Mouse (Mus musculus) hindbrain, embryonic 14.5 days (tissue): Measurements from ENCODE around the gene Olfr314. TPM values are rescaled to one million over a fixed set of nuclear protein-coding genes. Genes with fewer than 3 reads are reported as not detected.
"Not testable (repeated sequence)": the region's sequence is repeated elsewhere in the genome, so short reads cannot be mapped to it uniquely, and the experiment has no call there.

Source experiments
- ATAC-seq: fragments of 200-750 bp; cut with Nextera tagmentation; 2 replicates; pipeline ENCODE4 v1.8.0; 2017; ENCODE audit warnings: moderate number of reproducible peaks, mild to moderate bottlenecking, moderate TSS enrichment, moderate library complexity; ENCODE audit not compliant: low FRiP score
- DNase-seq: peaks from one replicate; pipeline ENCODE4 v3.0.0-alpha.2; 2015; ENCODE audit warnings: low spot score
- H3K27ac ChIP-seq: fragments of 300-500 bp; sonication (generic); 2 replicates; pipeline ENCODE4 v1.5.1; 2014; ENCODE audit warnings: mild to moderate bottlenecking, moderate library complexity
- H3K27me3 ChIP-seq: fragments of 300-500 bp; sonication (generic); 2 replicates; pipeline ENCODE4 v1.6.1; 2014; ENCODE audit warnings: mild to moderate bottlenecking, low read length, mixed read lengths; ENCODE audit not compliant: control insufficient read depth, insufficient read depth
- H3K36me3 ChIP-seq: fragments of 300-500 bp; sonication (generic); replicated peaks from 2 replicates; pipeline ENCODE4 v1.6.1; 2014; ENCODE audit not compliant: control insufficient read depth, insufficient read depth
- H3K4me1 ChIP-seq: fragments of 300-500 bp; sonication (generic); replicated peaks from 2 replicates; pipeline ENCODE4 v1.6.1; 2014; ENCODE audit warnings: antibody characterized with exemption, low read length, mixed read lengths; ENCODE audit not compliant: control insufficient read depth, insufficient read depth
- H3K4me2 ChIP-seq: fragments of 300-500 bp; sonication (generic); replicated peaks from 2 replicates; pipeline ENCODE4 v1.6.1; 2014; ENCODE audit warnings: mild to moderate bottlenecking, moderate library complexity
- H3K4me3 ChIP-seq: fragments of 300-500 bp; sonication (generic); replicated peaks from 2 replicates; pipeline ENCODE4 v1.5.1; 2014; ENCODE audit warnings: mild to moderate bottlenecking, low read length
- H3K9ac ChIP-seq: fragments of 300-500 bp; sonication (generic); 2 replicates; pipeline ENCODE4 v1.6.1; 2014
- H3K9me3 ChIP-seq: fragments of 300-500 bp; sonication (generic); 2 replicates; pipeline ENCODE4 v1.6.1; 2016; ENCODE audit warnings: low read length; ENCODE audit not compliant: control insufficient read depth
- WGBS: fragments of 180-500 bp; shearing (Covaris S2); extraction: QIAGEN DNeasy Blood & Tissue Kit; methylation state at CpG from one replicate; pipeline ENCODE4 v1.1.7; 2014; 5-methylcytosine and 5-hydroxymethylcytosine counted together
- polyA plus RNA-seq: library from polyadenylated mRNA; unstranded; fragments of >200 nt; fragmentation: Nextera tagmentation; extraction: Ambion mirVana; gene quantifications from 2 replicates; pipeline ENCODE4 v1.2.1, GENCODE M21; 2014

Olfr314 gene
- polyA plus RNA-seq, 1 experiment from 2014 or later, result not detected

- H3K27me3 ChIP-seq, H3K9ac ChIP-seq, H3K9me3 ChIP-seq, H3K27ac ChIP-seq, DNase-seq, ATAC-seq, H3K4me1 ChIP-seq, H3K4me2 ChIP-seq, H3K36me3 ChIP-seq, H3K4me3 ChIP-seq: not testable (repeated sequence)
- 54% methylated on average over 1 of the region's 1 CpGs for WGBS
Observed at GRCm38 (mm10) chr11:58814700-58815099, 31.9 kb downstream of the Olfr314 start, which contains the start of gene Olfr313. TSS of gene Olfr313 (plus strand) at chr11:58815000.

- Histone ChIP-seq H3K36me3 (no peaks in the 10 kb centered on the region), H3K4me1 (no peaks in the 10 kb centered on the region), H3K27ac (no peak overlapping the region), H3K4me2 (no peak overlapping the region), H3K9me3 (no peaks in the 10 kb centered on the region), H3K27me3 (no peaks in the 10 kb centered on the region), H3K9ac (no peak overlapping the region), H3K4me3 (no peak overlapping the region)
- no peak for DNase-seq
- 78% methylated on average over 1 of the region's 1 CpGs for WGBS
- ATAC-seq, result no peak
Observed at GRCm38 (mm10) chr11:58815676-58816075, 32.9 kb downstream of the Olfr314 start.

GRCm38 (mm10) chr11:58828937-58829336, 46.2 kb downstream of the Olfr314 start, which contains the start of gene Olfr312:
TSS of gene Olfr312 (plus strand) at chr11:58829237.
- H3K4me1 ChIP-seq, ATAC-seq, DNase-seq, H3K36me3 ChIP-seq, H3K27me3 ChIP-seq, H3K4me2 ChIP-seq, H3K27ac ChIP-seq, H3K4me3 ChIP-seq, H3K9ac ChIP-seq, H3K9me3 ChIP-seq: not testable (repeated sequence)

GRCm38 (mm10) chr11:58829764-58830163, 47.0 kb downstream of the Olfr314 start:
- Histone ChIP-seq H3K4me2 (no peak overlapping the region), H3K9me3 (no peaks in the 10 kb centered on the region), H3K27ac (no peak overlapping the region), H3K4me1 (no peaks in the 10 kb centered on the region), H3K9ac (no peak overlapping the region), H3K27me3 (no peaks in the 10 kb centered on the region), H3K4me3 (no peak overlapping the region), H3K36me3 (no peaks in the 10 kb centered on the region)
- no peak for DNase-seq
- no peak for ATAC-seq
- WGBS, result 88% methylated on average over 3 of the region's 3 CpGs

GRCm38 (mm10) chr11:58832541-58832940, 49.8 kb downstream of the Olfr314 start:
- not testable (repeated sequence) for DNase-seq, H3K27ac ChIP-seq, H3K4me1 ChIP-seq, ATAC-seq, H3K4me3 ChIP-seq, H3K36me3 ChIP-seq, H3K27me3 ChIP-seq, H3K9ac ChIP-seq, H3K4me2 ChIP-seq, H3K9me3 ChIP-seq
- WGBS, result 92% methylated on average over 3 of the region's 3 CpGs

Other genes starting within 250 kb of the Olfr314 start
- gene Olfr330, start 248.1 kb upstream of the Olfr314 start, polyA plus RNA-seq, result not detected in 2 replicates
- gene Olfr329-ps, start 236.5 kb upstream of the Olfr314 start, polyA plus RNA-seq, result 0.12 TPM in 1 of 2 replicates, not detected in the other
- 0.12 TPM in 1 of 2 replicates, not detected in the other for gene Olfr328, start 227.3 kb upstream of the Olfr314 start, polyA plus RNA-seq
- not detected in 2 replicates for gene Olfr224, start 212.4 kb upstream of the Olfr314 start, polyA plus RNA-seq
- gene Olfr325, start 205.2 kb upstream of the Olfr314 start, polyA plus RNA-seq, result not detected in 2 replicates
- gene Olfr324, start 187.8 kb upstream of the Olfr314 start, polyA plus RNA-seq, result 0.25 TPM in 1 of 2 replicates, not detected in the other
- gene 2210407C18Rik, start 166.9 kb upstream of the Olfr314 start, polyA plus RNA-seq, result not detected in 2 replicates
- not detected in 2 replicates for gene Olfr323, start 152.5 kb upstream of the Olfr314 start, polyA plus RNA-seq
- 0.20 TPM in 1 of 2 replicates, not detected in the other for gene Trim58, start 142.5 kb upstream of the Olfr314 start, polyA plus RNA-seq
- not detected in 2 replicates for gene Olfr322, start 124.2 kb upstream of the Olfr314 start, polyA plus RNA-seq
- gene Olfr320, start 101.9 kb upstream of the Olfr314 start, polyA plus RNA-seq, result not detected in 2 replicates
- gene Olfr319, start 83.8 kb upstream of the Olfr314 start, polyA plus RNA-seq, result not detected in 2 replicates
- not detected in 2 replicates for gene Olfr318, start 58.9 kb upstream of the Olfr314 start, polyA plus RNA-seq
- 0.09 and 0.12 TPM in 2 replicates for gene Olfr317, start 43.7 kb upstream of the Olfr314 start, polyA plus RNA-seq
- not detected in 2 replicates for gene Olfr316, start 30.2 kb upstream of the Olfr314 start, polyA plus RNA-seq
- gene Olfr315, start 9.8 kb upstream of the Olfr314 start, polyA plus RNA-seq, result not detected in 2 replicates
- gene Fam183b, start 19.0 kb downstream of the Olfr314 start, polyA plus RNA-seq, result 6.5 and 9.4 TPM in 2 replicates
- not detected in 2 replicates for gene Olfr313, start 32.0 kb downstream of the Olfr314 start, polyA plus RNA-seq
- gene Olfr312, start 46.3 kb downstream of the Olfr314 start, polyA plus RNA-seq, result not detected in 2 replicates
- not detected in 2 replicates for gene Olfr311, start 56.3 kb downstream of the Olfr314 start, polyA plus RNA-seq
- 24.2 and 25.7 TPM in 2 replicates for gene Gm12258, start 64.2 kb downstream of the Olfr314 start, polyA plus RNA-seq
- 13.6 and 14.6 TPM in 2 replicates for gene 2810021J22Rik, start 84.3 kb downstream of the Olfr314 start, polyA plus RNA-seq
- 8.7 and 9.8 TPM in 2 replicates for gene Zfp39, start 121.3 kb downstream of the Olfr314 start, polyA plus RNA-seq
- gene Btnl10, start 135.0 kb downstream of the Olfr314 start, polyA plus RNA-seq, result not detected in 2 replicates
- gene Rnf187, start 156.0 kb downstream of the Olfr314 start, polyA plus RNA-seq, result 682 and 743 TPM in 2 replicates
- gene Hist3h2ba, start 166.0 kb downstream of the Olfr314 start, polyA plus RNA-seq, result 109 and 138 TPM in 2 replicates
- gene Hist3h2a, start 171.7 kb downstream of the Olfr314 start, polyA plus RNA-seq, result 86.9 and 94.9 TPM in 2 replicates
- 0.76 and 1.1 TPM in 2 replicates for gene Trim17, start 171.7 kb downstream of the Olfr314 start, polyA plus RNA-seq
- gene Trim11, start 195.1 kb downstream of the Olfr314 start, polyA plus RNA-seq, result 18.9 and 22.1 TPM in 2 replicates